Mouse (Mus musculus): ENCODE measurements around the gene Camkk2. TPM values are rescaled to one million over a fixed set of nuclear protein-coding genes. Genes with fewer than 3 reads are reported as not detected.

The Camkk2 gene
- polyA plus RNA-seq, 1 experiment from 2014 or later: 62.7 TPM

GRCm38 (mm10) chr5:122702156-122702555 is 77.1 kb downstream of the Camkk2 start:
- H3K27me3 ChIP-seq (ENCODE audit: control insufficient read depth, insufficient read depth, low read length): no peaks in the 10 kb centered on the region
- H3K36me3 ChIP-seq (ENCODE audit: control insufficient read depth, insufficient read depth, low read length): no peaks in the 10 kb centered on the region
- H3K9me3 ChIP-seq (ENCODE audit: control insufficient read depth, low read length): no peaks in the 10 kb centered on the region
- WGBS: 85% methylated on average over 6 of the region's 6 CpGs
- H3K4me3 ChIP-seq (ENCODE audit: low read depth, low read length): no peak overlapping the region
- peaks cover 7% of the 10 kb centered on the region; the same call in 1 of the 2 replicates for H3K4me1 ChIP-seq (ENCODE audit: control insufficient read depth, insufficient read depth, low read length)
- H3K27ac ChIP-seq (ENCODE audit: low read depth, low read length): no peak overlapping the region
- no peak overlapping the region for H3K4me2 ChIP-seq (ENCODE audit: low read depth, low read length)
- H3K9ac ChIP-seq (replicated peaks; ENCODE audit: low read depth, low read length): no peak overlapping the region
- no peak for ATAC-seq (ENCODE audit: low read depth)

- Histone ChIP-seq H3K27me3 (ENCODE audit: control insufficient read depth, insufficient read depth, low read length) (no peaks in the 10 kb centered on the region), H3K4me1 (ENCODE audit: control insufficient read depth, insufficient read depth, low read length) (no peaks in the 10 kb centered on the region), H3K9ac (replicated peaks; ENCODE audit: low read depth, low read length) (no peak overlapping the region), H3K36me3 (ENCODE audit: control insufficient read depth, insufficient read depth, low read length) (no peaks in the 10 kb centered on the region), H3K9me3 (ENCODE audit: control insufficient read depth, low read length) (no peaks in the 10 kb centered on the region), H3K4me2 (ENCODE audit: low read depth, low read length) (no peak overlapping the region), H3K27ac (ENCODE audit: low read depth, low read length) (no peak overlapping the region), H3K4me3 (ENCODE audit: low read depth, low read length) (no peak overlapping the region)
- ATAC-seq (ENCODE audit: low read depth): no peak
- 55% methylated on average over 5 of the region's 5 CpGs for WGBS
These were observed 78.4 kb downstream of the Camkk2 start for GRCm38 (mm10) chr5:122700837-122701212.

- no peak for ATAC-seq (ENCODE audit: low read depth)
- 74% methylated on average over 12 of the region's 12 CpGs for whole genome bisulfite sequencing
These were observed 78.9 kb downstream of the Camkk2 start for GRCm38 (mm10) chr5:122700109-122700836.

GRCm38 (mm10) chr5:122698701-122699060 is 80.5 kb downstream of the Camkk2 start:
- no peaks in the 10 kb centered on the region for H3K36me3 ChIP-seq (ENCODE audit: control insufficient read depth, insufficient read depth, low read length)
- no peak overlapping the region for H3K4me3 ChIP-seq (ENCODE audit: low read depth, low read length)
- H3K27ac ChIP-seq (ENCODE audit: low read depth, low read length): no peak overlapping the region

More at GRCm38 (mm10) chr5:122700109-122700836, 78.9 kb downstream of the Camkk2 start:
- no peaks in the 10 kb centered on the region for H3K9me3 ChIP-seq (ENCODE audit: control insufficient read depth, low read length)
- no peaks in the 10 kb centered on the region for H3K36me3 ChIP-seq (ENCODE audit: control insufficient read depth, insufficient read depth, low read length)
- no peak overlapping the region for H3K27ac ChIP-seq (ENCODE audit: low read depth, low read length)
- H3K27me3 ChIP-seq (ENCODE audit: control insufficient read depth, insufficient read depth, low read length): no peaks in the 10 kb centered on the region
- no peak overlapping the region for H3K4me3 ChIP-seq (ENCODE audit: low read depth, low read length)
- no peaks in the 10 kb centered on the region for H3K4me1 ChIP-seq (ENCODE audit: control insufficient read depth, insufficient read depth, low read length)
- H3K4me2 ChIP-seq (ENCODE audit: low read depth, low read length): no peak overlapping the region
- H3K9ac ChIP-seq (replicated peaks; ENCODE audit: low read depth, low read length): no peak overlapping the region

GRCm38 (mm10) chr5:122698041-122698700 is 81.0 kb downstream of the Camkk2 start:
- Histone ChIP-seq H3K27ac (ENCODE audit: low read depth, low read length) (no peak overlapping the region), H3K27me3 (ENCODE audit: control insufficient read depth, insufficient read depth, low read length) (no peaks in the 10 kb centered on the region), H3K4me2 (ENCODE audit: low read depth, low read length) (no peak overlapping the region), H3K36me3 (ENCODE audit: control insufficient read depth, insufficient read depth, low read length) (no peaks in the 10 kb centered on the region), H3K9ac (replicated peaks; ENCODE audit: low read depth, low read length) (no peak overlapping the region), H3K4me3 (ENCODE audit: low read depth, low read length) (no peak overlapping the region), H3K9me3 (ENCODE audit: control insufficient read depth, low read length) (no peaks in the 10 kb centered on the region), H3K4me1 (ENCODE audit: control insufficient read depth, insufficient read depth, low read length) (0 out of 2 replicates have a peak, but pooled peaks cover 5% of the 10 kb centered on the region)
- ATAC-seq (ENCODE audit: low read depth): no peak
- WGBS: 88% methylated on average over 10 of the region's 10 CpGs

More at GRCm38 (mm10) chr5:122698701-122699060, 80.5 kb downstream of the Camkk2 start:
- no peaks in the 10 kb centered on the region for H3K9me3 ChIP-seq (ENCODE audit: control insufficient read depth, low read length)
- H3K9ac ChIP-seq (replicated peaks; ENCODE audit: low read depth, low read length): no peak overlapping the region
- no peak overlapping the region for H3K4me2 ChIP-seq (ENCODE audit: low read depth, low read length)
- ATAC-seq (ENCODE audit: low read depth): no peak
- no peaks in the 10 kb centered on the region for H3K27me3 ChIP-seq (ENCODE audit: control insufficient read depth, insufficient read depth, low read length)
- H3K4me1 ChIP-seq (ENCODE audit: control insufficient read depth, insufficient read depth, low read length): 0 out of 2 replicates have a peak, but pooled peaks cover under 1% of the 10 kb centered on the region
- WGBS: 88% methylated on average over 9 of the region's 9 CpGs

GRCm38 (mm10) chr5:122695516-122695915 is 83.7 kb downstream of the Camkk2 start:
- Histone ChIP-seq H3K9me3 (ENCODE audit: control insufficient read depth, low read length) (no peaks in the 10 kb centered on the region), H3K4me3 (ENCODE audit: low read depth, low read length) (no peak overlapping the region), H3K27ac (ENCODE audit: low read depth, low read length) (no peak overlapping the region), H3K9ac (replicated peaks; ENCODE audit: low read depth, low read length) (no peak overlapping the region), H3K4me1 (ENCODE audit: control insufficient read depth, insufficient read depth, low read length) (0 out of 2 replicates have a peak, but pooled peaks cover 5% of the 10 kb centered on the region), H3K27me3 (ENCODE audit: control insufficient read depth, insufficient read depth, low read length) (no peaks in the 10 kb centered on the region), H3K36me3 (ENCODE audit: control insufficient read depth, insufficient read depth, low read length) (no peaks in the 10 kb centered on the region), H3K4me2 (ENCODE audit: low read depth, low read length) (no peak overlapping the region)
- no peak for ATAC-seq (ENCODE audit: low read depth)
- 61% methylated on average over 8 of the region's 8 CpGs for WGBS

- H3K27me3 ChIP-seq (ENCODE audit: control insufficient read depth, insufficient read depth, low read length): no peaks in the 10 kb centered on the region
- no peak overlapping the region for H3K4me2 ChIP-seq (ENCODE audit: low read depth, low read length)
- peak overlapping the region; percentile 60 for H3K27ac ChIP-seq (ENCODE audit: low read depth, low read length)
- H3K4me1 ChIP-seq (ENCODE audit: control insufficient read depth, insufficient read depth, low read length): 0 out of 2 replicates have a peak, but pooled peaks cover 5% of the 10 kb centered on the region
- H3K9ac ChIP-seq (replicated peaks; ENCODE audit: low read depth, low read length): no peak overlapping the region
- peak; percentile 88; the same call in 1 of the 2 replicates for ATAC-seq (ENCODE audit: low read depth)
- no peaks in the 10 kb centered on the region for H3K36me3 ChIP-seq (ENCODE audit: control insufficient read depth, insufficient read depth, low read length)
- WGBS: 16% methylated on average over 13 of the region's 13 CpGs
- H3K9me3 ChIP-seq (ENCODE audit: control insufficient read depth, low read length): no peaks in the 10 kb centered on the region
- no peak overlapping the region for H3K4me3 ChIP-seq (ENCODE audit: low read depth, low read length)
These were observed 85.6 kb downstream of the Camkk2 start for GRCm38 (mm10) chr5:122693431-122694207.

- Histone ChIP-seq H3K27me3 (ENCODE audit: control insufficient read depth, insufficient read depth, low read length) (no peaks in the 10 kb centered on the region), H3K4me1 (ENCODE audit: control insufficient read depth, insufficient read depth, low read length) (0 out of 2 replicates have a peak, but pooled peaks cover 5% of the 10 kb centered on the region), H3K27ac (ENCODE audit: low read depth, low read length) (no peak overlapping the region), H3K4me3 (ENCODE audit: low read depth, low read length) (no peak overlapping the region), H3K4me2 (ENCODE audit: low read depth, low read length) (no peak overlapping the region), H3K36me3 (ENCODE audit: control insufficient read depth, insufficient read depth, low read length) (no peaks in the 10 kb centered on the region), H3K9me3 (ENCODE audit: control insufficient read depth, low read length) (no peaks in the 10 kb centered on the region), H3K9ac (replicated peaks; ENCODE audit: low read depth, low read length) (no peak overlapping the region)
- no peak for ATAC-seq (ENCODE audit: low read depth)
- 49% methylated on average over 6 of the region's 6 CpGs for WGBS
These were observed 88.7 kb downstream of the Camkk2 start for GRCm38 (mm10) chr5:122690486-122690885.

Data from neural tube, embryonic 14.5 days (tissue).